Mouse (Mus musculus) stomach, embryonic 14.5 days (tissue): ENCODE measurements around the gene Fam163b. TPM values are rescaled to one million over a fixed set of nuclear protein-coding genes. Genes with fewer than 3 reads are reported as not detected.

Experiments used
- ATAC-seq: fragments of 200-750 bp; cut with Nextera tagmentation; 2 replicates; pipeline ENCODE4 v1.8.0; 2017; ENCODE audit warnings: low read depth, moderate TSS enrichment; ENCODE audit not compliant: insufficient number of reproducible peaks, insufficient read depth, low FRiP score
- H3K27ac ChIP-seq: fragments of 300-500 bp; sonication (generic); 2 replicates; pipeline ENCODE4 v1.5.1; 2014; ENCODE audit warnings: mild to moderate bottlenecking, low read length, moderate library complexity, mixed read lengths
- H3K27me3 ChIP-seq: fragments of 300-500 bp; sonication (generic); 2 replicates; pipeline ENCODE4 v1.6.1; 2014; ENCODE audit warnings: low read length, control low read depth, mixed read lengths; ENCODE audit not compliant: control insufficient read depth, insufficient read depth
- H3K36me3 ChIP-seq: fragments of 300-500 bp; sonication (generic); 2 replicates; pipeline ENCODE4 v1.6.1; 2014; ENCODE audit warnings: mild to moderate bottlenecking, control low read depth, low read length, moderate library complexity, mixed read lengths; ENCODE audit not compliant: control insufficient read depth, insufficient read depth
- H3K4me1 ChIP-seq: fragments of 300-500 bp; sonication (generic); 2 replicates; pipeline ENCODE4 v1.6.1; 2014; ENCODE audit warnings: low read length, control low read depth, mixed read lengths; ENCODE audit not compliant: control insufficient read depth, insufficient read depth
- H3K4me2 ChIP-seq: fragments of 300-500 bp; sonication (generic); replicated peaks from 2 replicates; pipeline ENCODE4 v1.6.1; 2014; ENCODE audit warnings: low read depth, low read length, control low read depth
- H3K4me3 ChIP-seq: fragments of 300-500 bp; sonication (generic); 2 replicates; pipeline ENCODE4 v1.5.1; 2014; ENCODE audit warnings: low read depth, low read length, control low read depth
- H3K9ac ChIP-seq: fragments of 300-500 bp; sonication (generic); replicated peaks from 2 replicates; pipeline ENCODE4 v1.6.1; 2014; ENCODE audit warnings: low read depth, mild to moderate bottlenecking, control low read depth, low read length, moderate library complexity, mixed read lengths
- H3K9me3 ChIP-seq: fragments of 300-500 bp; sonication (generic); 2 replicates; pipeline ENCODE4 v1.6.1; 2016; ENCODE audit warnings: low read depth, low read length, control low read depth; ENCODE audit not compliant: control insufficient read depth
- WGBS: fragments of 180-500 bp; shearing (Covaris S2); extraction: QIAGEN DNeasy Blood & Tissue Kit; methylation state at CpG from one replicate; pipeline ENCODE4 v1.1.7; 2014; 5-methylcytosine and 5-hydroxymethylcytosine counted together
- polyA plus RNA-seq: library from polyadenylated mRNA; unstranded; fragments of >200 nt; fragmentation: Nextera tagmentation; extraction: Ambion mirVana; gene quantifications from 2 replicates; pipeline ENCODE4 v1.2.1, GENCODE M21; 2014

Gene Fam163b
- polyA plus RNA-seq, 1 experiment from 2014 or later: not detected

- Histone ChIP-seq H3K9me3 (no peaks in the 10 kb centered on the region), H3K27ac (no peak overlapping the region), H3K27me3 (no peaks in the 10 kb centered on the region), H3K4me3 (no peak overlapping the region), H3K36me3 (no peaks in the 10 kb centered on the region), H3K9ac (no peak overlapping the region), H3K4me2 (no peak overlapping the region), H3K4me1 (peaks cover 6% of the 10 kb centered on the region; the same call in 1 of the 2 replicates)
- WGBS: 12% methylated on average over 2 of the region's 2 CpGs
- ATAC-seq: no peak
These were observed 24.7 kb upstream of the Fam163b start for GRCm38 (mm10) chr2:27166999-27167398.

GRCm38 (mm10) chr2:27166074-27166473 is 23.8 kb upstream of the Fam163b start:
- Histone ChIP-seq H3K27ac (no peak overlapping the region), H3K4me1 (peaks cover 6% of the 10 kb centered on the region; the same call in 1 of the 2 replicates), H3K9me3 (no peaks in the 10 kb centered on the region), H3K4me3 (no peak overlapping the region), H3K9ac (no peak overlapping the region), H3K4me2 (no peak overlapping the region), H3K36me3 (no peaks in the 10 kb centered on the region), H3K27me3 (no peaks in the 10 kb centered on the region)
- ATAC-seq: no peak
- WGBS: 86% methylated on average over 2 of the region's 2 CpGs

- Histone ChIP-seq H3K4me3 (no peak within 1 kb of the TSS), H3K36me3 (no peaks in the 10 kb centered on the region), H3K27me3 (no peaks in the 10 kb centered on the region), H3K9me3 (no peaks in the 10 kb centered on the region), H3K27ac (no peak within 1 kb of the TSS), H3K4me2 (no peak within 1 kb of the TSS), H3K4me1 (peaks cover 6% of the 10 kb centered on the region; the same call in 1 of the 2 replicates), H3K9ac (no peak within 1 kb of the TSS)
- WGBS: 75% methylated on average over 12 of the region's 12 CpGs
- ATAC-seq: no peak
These were observed 22.7 kb upstream of the Fam163b start, which contains the start of gene Dbh for GRCm38 (mm10) chr2:27164796-27165590. Dbh (plus strand) TSS chr2:27165233.

- 62% methylated on average over 5 of the region's 5 CpGs for WGBS
- no peak overlapping the region for H3K4me2 ChIP-seq
- no peak overlapping the region for H3K4me3 ChIP-seq
- no peak overlapping the region for H3K9ac ChIP-seq
- ATAC-seq: no peak
- H3K36me3 ChIP-seq: no peaks in the 10 kb centered on the region
- no peak overlapping the region for H3K27ac ChIP-seq
- peaks cover 6% of the 10 kb centered on the region; the same call in 1 of the 2 replicates for H3K4me1 ChIP-seq
- no peaks in the 10 kb centered on the region for H3K27me3 ChIP-seq
- H3K9me3 ChIP-seq: no peaks in the 10 kb centered on the region
These were observed 21.6 kb upstream of the Fam163b start for GRCm38 (mm10) chr2:27163851-27164250.

- no peaks in the 10 kb centered on the region for H3K9me3 ChIP-seq
- peaks cover 6% of the 10 kb centered on the region; the same call in 1 of the 2 replicates for H3K4me1 ChIP-seq
- H3K27ac ChIP-seq: no peak overlapping the region
- 62% methylated on average over 11 of the region's 11 CpGs for WGBS
- no peak overlapping the region for H3K4me3 ChIP-seq
- H3K4me2 ChIP-seq: no peak overlapping the region
- no peak overlapping the region for H3K9ac ChIP-seq
- H3K27me3 ChIP-seq: no peaks in the 10 kb centered on the region
- no peaks in the 10 kb centered on the region for H3K36me3 ChIP-seq
- no peak for ATAC-seq
These were observed 20.4 kb upstream of the Fam163b start for GRCm38 (mm10) chr2:27162656-27163055.

GRCm38 (mm10) chr2:27161526-27161925 is 19.2 kb upstream of the Fam163b start:
- 84% methylated on average over 2 of the region's 2 CpGs for WGBS
- H3K36me3 ChIP-seq: no peaks in the 10 kb centered on the region
- H3K4me1 ChIP-seq: no peaks in the 10 kb centered on the region
- H3K9me3 ChIP-seq: no peaks in the 10 kb centered on the region
- no peak overlapping the region for H3K9ac ChIP-seq
- H3K4me3 ChIP-seq: no peak overlapping the region
- ATAC-seq: no peak
- H3K27me3 ChIP-seq: no peaks in the 10 kb centered on the region
- H3K27ac ChIP-seq: no peak overlapping the region
- H3K4me2 ChIP-seq: no peak overlapping the region

- Histone ChIP-seq H3K36me3 (no peaks in the 10 kb centered on the region), H3K27ac (no peak overlapping the region), H3K4me1 (no peaks in the 10 kb centered on the region), H3K9ac (no peak overlapping the region), H3K4me2 (no peak overlapping the region), H3K4me3 (no peak overlapping the region), H3K27me3 (no peaks in the 10 kb centered on the region), H3K9me3 (no peaks in the 10 kb centered on the region)
- 81% methylated on average over 6 of the region's 6 CpGs for WGBS
- ATAC-seq: no peak
These were observed 14.3 kb upstream of the Fam163b start for GRCm38 (mm10) chr2:27156596-27156995.

GRCm38 (mm10) chr2:27154466-27155185 is 12.3 kb upstream of the Fam163b start:
- 77% methylated on average over 10 of the region's 10 CpGs for WGBS

More at GRCm38 (mm10) chr2:27154466-27155185, 12.3 kb upstream of the Fam163b start:
- no peak overlapping the region for H3K27ac ChIP-seq
- H3K9me3 ChIP-seq: no peaks in the 10 kb centered on the region
- H3K9ac ChIP-seq: no peak overlapping the region
- H3K27me3 ChIP-seq: no peaks in the 10 kb centered on the region
- H3K4me1 ChIP-seq: no peaks in the 10 kb centered on the region
- H3K4me2 ChIP-seq: no peak overlapping the region
- no peak overlapping the region for H3K4me3 ChIP-seq
- H3K36me3 ChIP-seq: no peaks in the 10 kb centered on the region
- no peak for ATAC-seq
